Mouse (Mus musculus) CH12.LX (cell line): ENCODE measurements around the gene Trarg1. TPM values are rescaled to one million over a fixed set of nuclear protein-coding genes. Genes with fewer than 3 reads are reported as not detected.

Experiments
- DNase-seq: peaks from one replicate; pipeline ENCODE4 v3.0.0-alpha.2; 2013; ENCODE audit errors: extremely low read depth
- H3K27ac ChIP-seq: 2 replicates; pipeline ENCODE4 v1.5.1; 2012; ENCODE audit warnings: low read depth, mild to moderate bottlenecking, control low read depth, moderate library complexity; ENCODE audit not compliant: insufficient read depth
- H3K27me3 ChIP-seq: replicated peaks from 2 replicates; pipeline ENCODE3; 2012; ENCODE audit warnings: inconsistent platforms
- H3K36me3 ChIP-seq, 2 experiments: replicated peaks in 1 of 2; 2 replicates each; pipeline versions ENCODE3 to v1.6.1; 2012; ENCODE audit warnings: inconsistent platforms in 1 of 2, low read length in 1 of 2, mild to moderate bottlenecking in 1 of 2, mixed read lengths in 1 of 2, moderate library complexity in 1 of 2; ENCODE audit not compliant: control insufficient read depth in 1 of 2, insufficient read depth in 1 of 2
- H3K4me1 ChIP-seq, 2 experiments: 2 replicates each; pipeline ENCODE4 v1.6.1; 2012; ENCODE audit warnings: inconsistent platforms in 1 of 2, moderate library complexity in 1 of 2; ENCODE audit not compliant: insufficient read depth in 2 of 2, control insufficient read depth in 1 of 2
- H3K4me2 ChIP-seq: 2 replicates; pipeline ENCODE4 v1.6.1; 2012; ENCODE audit warnings: low read depth, mild to moderate bottlenecking, control low read depth; ENCODE audit not compliant: poor library complexity, insufficient read depth, severe bottlenecking
- H3K4me3 ChIP-seq, 3 experiments: fragments of 150-350 bp in 1 of 3; sonication (generic) in 1 of 3; replicated peaks in 1 of 3; 2 replicates each; pipeline versions ENCODE3 to v1.5.1; 2011 to 2012; ENCODE audit warnings: low read depth in 2 of 3, low read length in 2 of 3, mild to moderate bottlenecking in 2 of 3, moderate library complexity in 2 of 3, control low read depth in 1 of 3, improper control_type of control experiment in 1 of 3, inconsistent platforms in 1 of 3, mixed read lengths in 1 of 3; ENCODE audit not compliant: poor library complexity in 1 of 3
- H3K79me2 ChIP-seq: replicated peaks from 2 replicates; pipeline ENCODE4 v1.6.1; 2012; ENCODE audit warnings: mild to moderate bottlenecking, moderate library complexity; ENCODE audit not compliant: control insufficient read depth, poor library complexity, insufficient read depth, severe bottlenecking; ENCODE audit errors: extremely low read depth
- H3K9ac ChIP-seq: 2 replicates; pipeline ENCODE4 v1.6.1; 2012; ENCODE audit warnings: low read depth, mild to moderate bottlenecking, control low read depth, moderate library complexity; ENCODE audit not compliant: insufficient read depth
- H3K9me3 ChIP-seq: replicated peaks from 2 replicates; pipeline ENCODE3; 2012; ENCODE audit warnings: low read length, inconsistent platforms, mixed read lengths
- BHLHE40 ChIP-seq: IDR thresholded peaks from 2 replicates; pipeline ENCODE4 v1.6.1; 2011; ENCODE audit warnings: mild to moderate bottlenecking, low read depth, low read length, improper control_type of control experiment
- CHD1 ChIP-seq: IDR thresholded peaks from 2 replicates; pipeline ENCODE4 v1.6.1; 2012; ENCODE audit warnings: low read depth, low read length, improper control_type of control experiment, inconsistent platforms
- CHD2 ChIP-seq: IDR thresholded peaks from 2 replicates; pipeline ENCODE4 v1.6.1; 2011; ENCODE audit warnings: low read length, improper control_type of control experiment
- CTCF ChIP-seq, 2 experiments: IDR thresholded peaks in 1 of 2; conservative IDR thresholded peaks in 1 of 2; 2 replicates each; pipeline ENCODE4 v1.5.1; 2011 to 2012; ENCODE audit warnings: low read depth in 2 of 2, low read length in 2 of 2, improper control_type of control experiment in 1 of 2, inconsistent platforms in 1 of 2, mild to moderate bottlenecking in 1 of 2, moderate library complexity in 1 of 2
- E2F4 ChIP-seq: IDR thresholded peaks from 2 replicates; pipeline ENCODE4 v1.6.1; 2011; ENCODE audit warnings: low read depth, low read length, improper control_type of control experiment; ENCODE audit not compliant: insufficient replicate concordance
- ELF1 ChIP-seq: IDR thresholded peaks from 2 replicates; pipeline ENCODE4 v1.6.1; 2014; ENCODE audit warnings: low read depth, mild to moderate bottlenecking, inconsistent platforms, low read length, improper control_type of control experiment
- EP300 ChIP-seq: IDR thresholded peaks from 2 replicates; pipeline ENCODE4 v1.6.1; 2011; ENCODE audit warnings: low read length, improper control_type of control experiment
- GABPA ChIP-seq: IDR thresholded peaks from 2 replicates; pipeline ENCODE4 v1.6.1; 2012; ENCODE audit warnings: low read depth, low read length, improper control_type of control experiment, inconsistent platforms; ENCODE audit not compliant: insufficient replicate concordance
- HCFC1 ChIP-seq: IDR thresholded peaks from 2 replicates; pipeline ENCODE4 v1.6.1; 2012; ENCODE audit warnings: low read depth, mild to moderate bottlenecking, inconsistent platforms, low read length, improper control_type of control experiment
- JUN ChIP-seq: IDR thresholded peaks from 2 replicates; pipeline ENCODE4 v1.6.1; 2011; ENCODE audit warnings: low read depth, mild to moderate bottlenecking, low read length, improper control_type of control experiment, moderate library complexity; ENCODE audit not compliant: insufficient read depth
- JUND ChIP-seq: conservative IDR thresholded peaks from 2 replicates; pipeline ENCODE4 v1.6.1; 2011; ENCODE audit warnings: low read depth, low read length, improper control_type of control experiment
- MAFK ChIP-seq: IDR thresholded peaks from 2 replicates; pipeline ENCODE4 v1.6.1; 2011; ENCODE audit warnings: low read length, improper control_type of control experiment; ENCODE audit not compliant: insufficient replicate concordance
- MAX ChIP-seq: IDR thresholded peaks from 2 replicates; pipeline ENCODE4 v1.6.1; 2011; ENCODE audit warnings: low read length, improper control_type of control experiment
- MAZ ChIP-seq: IDR thresholded peaks from 2 replicates; pipeline ENCODE4 v1.6.1; 2012; ENCODE audit warnings: low read depth, mild to moderate bottlenecking, inconsistent platforms, low read length, improper control_type of control experiment, moderate library complexity
- MEF2A ChIP-seq: IDR thresholded peaks from 2 replicates; pipeline ENCODE4 v1.6.1; 2014; ENCODE audit warnings: low read depth, mild to moderate bottlenecking, inconsistent platforms, low read length, improper control_type of control experiment, borderline replicate concordance
- MYC ChIP-seq: IDR thresholded peaks from 2 replicates; pipeline ENCODE4 v1.6.1; 2011; ENCODE audit warnings: low read depth, mild to moderate bottlenecking, improper control_type of control experiment, low read length
- NELFE ChIP-seq: IDR thresholded peaks from 2 replicates; pipeline ENCODE4 v1.6.1; 2011; ENCODE audit warnings: low read depth, low read length, improper control_type of control experiment
- NRF1 ChIP-seq: IDR thresholded peaks from 2 replicates; pipeline ENCODE4 v1.6.1; 2014; ENCODE audit warnings: low read depth, mild to moderate bottlenecking, inconsistent platforms, low read length, improper control_type of control experiment, moderate library complexity
- PAX5 ChIP-seq: IDR thresholded peaks from 2 replicates; pipeline ENCODE4 v1.6.1; 2012; ENCODE audit warnings: low read length, inconsistent platforms, mixed read lengths
- POLR2A ChIP-seq: IDR thresholded peaks from 2 replicates; pipeline ENCODE4 v1.6.1; 2011; ENCODE audit warnings: low read depth, mild to moderate bottlenecking, improper control_type of control experiment, low read length
- RAD21 ChIP-seq: IDR thresholded peaks from 2 replicates; pipeline ENCODE4 v1.6.1; 2011; ENCODE audit warnings: low read depth, mild to moderate bottlenecking, low read length, improper control_type of control experiment, moderate library complexity
- SIN3A ChIP-seq: IDR thresholded peaks from 2 replicates; pipeline ENCODE4 v1.6.1; 2012; ENCODE audit warnings: low read length, improper control_type of control experiment, inconsistent platforms
- SMC3 ChIP-seq: IDR thresholded peaks from 2 replicates; pipeline ENCODE4 v1.6.1; 2011; ENCODE audit warnings: low read depth, low read length, improper control_type of control experiment
- TBP ChIP-seq: conservative IDR thresholded peaks from 2 replicates; pipeline ENCODE4 v1.6.1; 2011; ENCODE audit warnings: low read depth, low read length, improper control_type of control experiment
- TCF12 ChIP-seq: IDR thresholded peaks from 2 replicates; pipeline ENCODE4 v1.6.1; 2014; ENCODE audit warnings: low read depth, mild to moderate bottlenecking, inconsistent platforms, low read length, improper control_type of control experiment
- UBTF ChIP-seq: IDR thresholded peaks from 2 replicates; pipeline ENCODE4 v1.6.1; 2012; ENCODE audit warnings: low read depth, mild to moderate bottlenecking, inconsistent platforms, low read length, improper control_type of control experiment, moderate library complexity
- USF2 ChIP-seq: conservative IDR thresholded peaks from 2 replicates; pipeline ENCODE4 v1.6.1; 2011; ENCODE audit warnings: low read depth, low read length, improper control_type of control experiment
- ZC3H11A ChIP-seq: IDR thresholded peaks from 2 replicates; pipeline ENCODE4 v1.6.1; 2012; ENCODE audit warnings: low read depth, mild to moderate bottlenecking, inconsistent platforms, low read length, improper control_type of control experiment
- ZKSCAN1 ChIP-seq: IDR thresholded peaks from 2 replicates; pipeline ENCODE4 v1.6.1; 2012; ENCODE audit warnings: low read depth, inconsistent platforms, low read length, improper control_type of control experiment, borderline replicate concordance
- ZNF384 ChIP-seq: IDR thresholded peaks from 2 replicates; pipeline ENCODE4 v1.6.1; 2012; ENCODE audit warnings: low read depth, low read length, improper control_type of control experiment, inconsistent platforms
- dilution Hi-C: fragments of 300-500 bp; cut with MboI; formaldehyde crosslinking; loops from 2 replicates; pipeline ENCODE4 v1.14.3; 2020; ENCODE audit warnings: low sequenced_read_pairs; ENCODE audit not compliant: extremely low pct_unique_long_range_greater_than_20kb, extremely low pct_ligation_motif_present
- in situ Hi-C: fragments of 300-500 bp; cut with MboI; formaldehyde crosslinking; loops from 3 replicates; pipeline ENCODE4 v1.14.3; 2019; ENCODE audit warnings: low sequenced_read_pairs, low pct_ligation_motif_present, low pct_unique_long_range_greater_than_20kb, mixed read lengths
- polyA plus RNA-seq: library from polyadenylated mRNA; unstranded; fragments of >175 nt; gene quantifications from 2 replicates; pipeline ENCODE4 v1.2.1, GENCODE M21; 2012; ENCODE audit warnings: low read depth; ENCODE audit not compliant: insufficient read length
- total RNA-seq, 2 experiments: library from RNA; depleted of rRNA; stranded (reverse); fragments of 300-350 nt in 1 of 2; fragments of >200 nt in 1 of 2; gene quantifications; 2 replicates each; pipeline ENCODE4 v1.2.3; 2012 to 2014

Trarg1 gene
- total and polyA plus RNA-seq, 3 experiments: not detected

DNA sequence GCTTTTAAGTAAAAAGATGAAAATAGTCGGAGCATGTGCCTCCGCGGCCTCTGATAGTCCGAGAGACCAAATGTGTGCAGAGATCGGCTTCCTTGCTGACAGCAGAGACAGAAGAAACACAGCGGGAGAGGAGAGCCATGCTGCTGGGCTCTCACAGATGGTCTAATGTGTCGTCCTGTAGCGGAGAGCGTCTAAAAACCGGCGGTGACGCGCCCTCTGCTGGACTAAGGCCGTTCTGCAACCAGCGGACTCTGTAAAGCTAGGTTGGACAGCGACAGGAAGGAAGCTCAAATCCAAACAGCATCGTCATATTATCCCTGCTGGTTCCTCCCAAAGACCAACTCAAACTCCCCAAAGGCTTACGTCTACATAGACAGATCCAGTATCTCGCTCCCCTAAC lies 33.7 kb upstream of the Trarg1 start (continued):
- no peak for TF ChIP-seq BHLHE40
- no peak for TF ChIP-seq NRF1
- TF ChIP-seq NELFE: peak; percentile 54; the same call in 1 of the 2 replicates
- peak; percentile 94 to 99 for TF ChIP-seq CTCF (conservative IDR thresholded peaks at IDR 0.05 in 1 of 2, IDR thresholded peaks at IDR 0.05 in 1 of 2; ENCODE audit: low read depth in 2 of 2, low read length in 2 of 2)
- peak; percentile 83; the same call in 1 of the 2 replicates for TF ChIP-seq MYC
- TF ChIP-seq CHD2: no peak
- TF ChIP-seq RAD21: peak; percentile 96
- no peak for TF ChIP-seq JUND
- TF ChIP-seq, all 38 proteins: peak for 14

DNA sequence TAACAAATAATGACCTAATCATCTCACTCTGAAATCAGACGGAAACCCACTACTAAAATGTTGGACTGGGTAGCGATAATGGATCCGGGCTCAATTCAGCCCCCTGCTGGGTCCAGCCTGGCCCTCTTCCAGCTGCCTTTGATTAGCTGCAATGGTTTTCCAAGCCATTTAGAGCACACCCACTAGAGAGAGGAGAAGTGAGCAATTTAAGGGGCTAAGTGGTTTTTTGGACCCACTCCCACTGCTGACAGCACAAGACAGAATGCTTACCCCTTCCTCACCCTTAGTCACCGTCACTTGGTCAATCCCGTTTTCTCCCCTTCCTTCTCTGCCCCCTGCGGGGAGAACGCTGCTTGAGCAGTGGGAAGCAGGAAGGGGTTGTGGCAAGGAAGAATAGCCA lies 32.5 kb upstream of the Trarg1 start:
- no peak overlapping the region for H3K4me2 ChIP-seq
- in situ Hi-C loops: loop anchor here (10.0 kb wide), 2 partner anchors 102 to 192 kb away; no protein-coding TSS in a partner anchor

DNA sequence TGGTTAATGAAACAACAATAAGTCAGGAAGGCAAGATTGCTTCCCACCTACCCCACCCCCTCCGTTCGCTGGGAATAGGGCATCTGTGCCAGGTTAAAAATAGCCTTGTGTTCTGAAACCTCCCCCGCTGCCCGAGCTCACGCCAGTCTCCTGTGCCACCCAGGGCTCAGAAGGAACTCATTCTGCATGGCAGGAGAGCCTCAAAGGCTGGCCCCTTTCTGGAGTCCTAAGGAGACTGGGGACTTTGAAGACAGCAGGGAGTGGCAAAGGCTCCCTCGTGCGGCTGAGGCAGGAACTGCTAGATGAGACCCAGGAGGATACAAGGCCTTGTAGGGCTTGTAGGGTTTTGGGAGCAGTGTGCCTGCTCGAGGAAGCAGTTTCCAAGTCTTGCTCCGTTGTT lies 32.1 kb upstream of the Trarg1 start:
- Histone ChIP-seq H3K4me3 (no peak overlapping the region), H3K9ac (no peak overlapping the region), H3K27ac (no peak overlapping the region), H3K4me2 (no peak overlapping the region), H3K79me2 (no peaks in the 10 kb centered on the region), H3K4me1 (peaks cover 8 to 22% of the 10 kb centered on the region in 2 experiments), H3K36me3 (no peaks in the 10 kb centered on the region), H3K9me3 (peaks cover 2% of the 10 kb centered on the region), H3K27me3 (peaks cover 19% of the 10 kb centered on the region)
- dilution Hi-C loops (no loop called here), in situ Hi-C loops (loop anchor here (10.0 kb wide), 2 partner anchors 103 to 193 kb away; no protein-coding TSS in a partner anchor)
- DNase-seq: peak; percentile 90
- TF ChIP-seq POLR2A (no peak), ZC3H11A (peak; percentile 81), HCFC1 (no peak), ELF1 (no peak), CTCF (conservative IDR thresholded peaks at IDR 0.05 in 1 of 2, IDR thresholded peaks at IDR 0.05 in 1 of 2; ENCODE audit: low read depth in 2 of 2, low read length in 2 of 2) (peak; percentile 91 to 99), NRF1 (0 out of 2 replicates have a peak, but pooled peaks have one; percentile 6), TBP (no peak), SMC3 (peak; percentile 94), MAFK (no peak), RAD21 (peak; percentile 96), USF2 (no peak), JUN (no peak), PAX5 (no peak), MEF2A (0 out of 2 replicates have a peak, but pooled peaks have one; percentile 19), E2F4 (no peak), ZKSCAN1 (no peak), ZNF384 (no peak), MAZ (no peak), NELFE (peak; percentile 48; the same call in 1 of the 2 replicates), EP300 (no peak), UBTF (no peak), MAX (no peak), CHD1 (no peak), SIN3A (no peak), BHLHE40 (no peak)

More for the DNA sequence above, 32.5 kb upstream of the Trarg1 start:
- Histone ChIP-seq H3K9me3 (peaks cover 2% of the 10 kb centered on the region), H3K79me2 (no peaks in the 10 kb centered on the region), H3K36me3 (no peaks in the 10 kb centered on the region), H3K27ac (no peak overlapping the region), H3K27me3 (peaks cover 20% of the 10 kb centered on the region), H3K4me1 (peaks cover 5 to 22% of the 10 kb centered on the region in 2 experiments), H3K9ac (no peak overlapping the region), H3K4me3 (no peak overlapping the region)
- no peak for TF ChIP-seq TCF12
- TF ChIP-seq NRF1: no peak
- no peak for TF ChIP-seq GABPA
- DNase-seq: no peak
- dilution Hi-C loops: no loop called here
